Mouse (Mus musculus): ENCODE measurements around the gene Vsig10l.

- TF ChIP-seq CTCF (IDR thresholded peaks at IDR 0.05; ENCODE audit: low read depth, low read length) (no peak), POLR2A (IDR thresholded peaks at IDR 0.05; ENCODE audit: insufficient read depth, low read length) (no peak), EP300 (IDR thresholded peaks at IDR 0.05; ENCODE audit: insufficient read depth, low read depth, low read length) (no peak)
Observed at GRCm38 (mm10) chr7:43423991-43424625, 38.8 kb upstream of the Vsig10l start.
